Mouse (Mus musculus) cerebellum, postnatal 4 days (tissue): ENCODE results near the gene Sult6b1.
A peak's percentile ranks its signal among the peaks of the same experiment; 100 is the strongest.

Experiments used
- DNase-seq, 2 experiments: peaks; one replicate each; pipeline ENCODE4 v3.0.0; 2022; ENCODE audit warnings: low spot score in 2 of 2, mixed read lengths in 1 of 2

Sult6b1 gene

DNA sequence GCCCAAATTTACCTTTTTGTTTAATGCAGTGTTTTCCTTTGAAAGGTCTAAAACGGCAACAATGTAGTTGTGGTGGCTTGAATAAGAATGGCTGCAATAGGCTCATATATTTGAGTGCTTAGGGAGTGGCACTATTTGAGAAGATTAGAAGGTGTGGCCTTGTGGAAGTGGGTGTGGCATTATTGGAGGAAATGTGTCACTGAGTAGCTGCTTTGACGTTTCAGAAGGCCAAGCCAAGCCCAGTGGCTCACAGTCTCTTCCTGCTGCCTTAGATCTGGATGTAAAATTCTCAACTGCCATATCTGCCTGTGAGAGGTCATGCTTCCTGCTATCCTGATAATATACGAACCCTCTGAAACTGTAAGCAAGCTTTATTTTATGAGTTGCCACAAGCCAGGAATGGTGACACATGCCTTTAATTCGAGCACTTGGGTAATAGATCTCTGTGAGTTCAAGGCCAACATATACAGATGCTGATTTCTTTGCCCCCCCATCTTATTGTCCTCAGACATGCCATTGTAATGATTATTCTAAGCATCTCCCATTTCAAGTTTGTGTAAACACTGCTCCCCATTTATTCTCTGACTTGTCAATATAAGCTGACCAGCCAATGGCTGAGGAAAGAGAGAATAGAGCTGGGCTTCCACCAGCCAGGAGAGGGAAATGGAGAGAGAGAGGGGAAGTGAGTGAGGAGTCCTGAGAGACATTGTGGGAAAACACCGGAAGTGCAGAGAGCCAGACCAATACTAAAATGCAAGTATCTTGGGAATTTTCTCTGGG, 21.3 kb downstream of the Sult6b1 start:
- DNase-seq: no peak

DNA sequence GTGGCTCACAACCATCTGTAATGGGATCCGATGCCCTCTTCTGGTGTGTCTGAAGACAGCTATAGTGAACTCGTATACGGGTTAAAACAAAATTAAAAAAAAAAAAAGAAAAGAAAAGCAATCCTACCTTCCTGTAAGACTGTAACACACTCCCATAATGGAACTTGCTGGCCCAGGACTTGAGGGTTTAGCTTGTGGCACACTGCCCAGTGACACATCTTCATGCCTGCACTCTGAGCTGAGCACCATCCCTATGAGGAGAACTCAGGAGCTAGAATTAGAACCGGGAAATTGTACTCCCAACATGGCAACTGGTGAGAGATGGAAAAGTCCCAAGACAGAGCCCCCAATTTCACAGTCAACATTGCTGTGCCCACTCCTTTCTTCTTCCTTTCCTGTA, 23.5 kb downstream of the Sult6b1 start:
- no peak for DNase-seq

DNA sequence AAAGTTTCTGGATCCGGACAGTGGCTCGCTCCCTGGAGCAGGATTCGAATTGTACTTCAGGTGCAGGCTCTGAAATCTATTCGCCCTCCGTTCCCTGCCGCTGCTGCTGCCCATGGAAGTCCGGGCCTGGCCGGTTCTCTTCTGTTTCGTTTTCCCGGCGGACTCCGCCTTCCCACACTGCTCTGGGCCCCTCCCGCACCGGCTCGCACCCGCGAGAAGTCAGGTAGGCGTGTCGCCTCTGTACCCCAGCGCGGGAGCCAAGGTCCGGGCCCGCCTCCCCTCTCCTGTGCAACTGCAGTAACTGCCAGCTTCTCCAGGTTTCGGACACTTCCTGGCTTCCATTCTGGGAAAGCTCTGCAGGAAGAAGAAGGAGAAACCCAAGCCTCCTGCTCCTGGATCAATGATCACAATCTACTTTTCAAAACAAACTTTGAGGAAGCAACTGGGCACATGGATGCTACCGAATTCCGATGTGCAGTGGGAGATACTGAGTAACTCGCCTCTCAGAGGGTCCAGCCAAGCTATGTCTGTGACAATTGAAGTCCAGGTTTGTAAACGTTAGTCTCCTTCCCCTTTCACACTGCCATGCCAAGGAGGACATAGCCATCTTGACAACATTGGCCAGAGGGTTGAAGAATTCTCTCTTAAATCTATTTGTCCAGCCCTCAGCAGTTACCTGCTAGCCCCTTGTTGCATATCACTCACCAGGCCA, 24.2 kb downstream of the Sult6b1 start, which contains the start of gene Eif2ak2:
Gene Eif2ak2 (minus strand): TSS at position 173 of the 712 bp plus-strand sequence.
- DNase-seq: peak; percentile 44 to 62

DNA sequence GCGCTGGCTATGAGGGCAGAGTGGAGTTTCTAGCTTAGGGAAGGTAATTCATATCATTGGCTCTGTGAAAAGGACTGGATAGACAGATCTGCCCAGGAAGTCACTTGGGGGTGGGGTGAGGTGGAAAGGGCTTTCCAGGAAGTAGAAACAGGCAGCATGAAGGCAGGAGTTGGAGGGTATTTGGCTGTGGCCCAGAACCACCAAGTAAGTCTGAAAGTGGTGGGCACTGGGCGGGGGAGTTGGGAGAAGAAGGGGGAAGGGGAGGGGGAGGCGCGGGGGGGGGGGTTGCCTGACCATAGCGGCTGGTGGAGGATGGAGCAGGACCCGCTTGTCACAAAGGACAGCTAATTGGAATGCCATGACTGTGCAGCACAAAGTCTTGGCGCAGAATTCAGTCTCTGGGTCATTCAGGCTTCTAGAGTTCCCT, 24.9 kb downstream of the Sult6b1 start:
- DNase-seq: no peak

DNA sequence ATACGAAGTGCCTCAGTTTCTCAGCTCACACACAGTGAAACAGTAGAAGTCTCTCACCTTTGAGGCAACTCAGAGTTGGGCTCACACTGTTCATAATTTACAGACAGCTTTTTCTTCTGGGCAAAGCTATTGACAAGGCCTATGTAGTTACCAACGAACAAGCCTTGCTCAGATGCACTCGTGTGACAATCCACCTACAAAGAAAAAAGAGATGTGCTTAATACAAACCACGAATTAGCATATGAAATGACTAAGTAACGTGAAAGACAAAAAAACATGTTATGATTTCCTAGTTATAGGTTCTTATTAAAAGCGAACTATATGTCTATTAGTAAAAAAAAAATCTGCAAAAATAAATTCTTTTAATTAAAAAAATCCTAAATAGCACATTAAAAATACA, 32.9 kb downstream of the Sult6b1 start:
- DNase-seq: no peak

DNA sequence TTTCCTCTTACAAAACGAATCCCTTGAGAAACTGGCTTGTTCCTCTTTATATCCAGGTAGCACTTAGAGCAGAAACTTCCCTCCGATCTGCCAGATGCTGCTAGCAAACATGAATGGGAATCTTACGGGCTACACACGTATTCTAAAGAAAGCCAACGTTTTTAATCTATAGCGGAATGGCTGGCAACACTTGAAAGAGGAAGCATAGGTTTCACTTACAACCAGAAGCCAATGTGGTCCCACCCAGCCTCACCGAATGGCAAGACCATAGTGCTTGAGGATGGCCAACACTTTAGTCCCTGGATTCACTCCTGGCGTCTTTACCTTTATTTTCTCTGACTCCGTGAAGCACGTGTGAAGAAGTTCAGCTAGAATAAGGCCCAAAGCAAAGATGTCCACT, 50.5 kb downstream of the Sult6b1 start:
- no peak for DNase-seq

DNA sequence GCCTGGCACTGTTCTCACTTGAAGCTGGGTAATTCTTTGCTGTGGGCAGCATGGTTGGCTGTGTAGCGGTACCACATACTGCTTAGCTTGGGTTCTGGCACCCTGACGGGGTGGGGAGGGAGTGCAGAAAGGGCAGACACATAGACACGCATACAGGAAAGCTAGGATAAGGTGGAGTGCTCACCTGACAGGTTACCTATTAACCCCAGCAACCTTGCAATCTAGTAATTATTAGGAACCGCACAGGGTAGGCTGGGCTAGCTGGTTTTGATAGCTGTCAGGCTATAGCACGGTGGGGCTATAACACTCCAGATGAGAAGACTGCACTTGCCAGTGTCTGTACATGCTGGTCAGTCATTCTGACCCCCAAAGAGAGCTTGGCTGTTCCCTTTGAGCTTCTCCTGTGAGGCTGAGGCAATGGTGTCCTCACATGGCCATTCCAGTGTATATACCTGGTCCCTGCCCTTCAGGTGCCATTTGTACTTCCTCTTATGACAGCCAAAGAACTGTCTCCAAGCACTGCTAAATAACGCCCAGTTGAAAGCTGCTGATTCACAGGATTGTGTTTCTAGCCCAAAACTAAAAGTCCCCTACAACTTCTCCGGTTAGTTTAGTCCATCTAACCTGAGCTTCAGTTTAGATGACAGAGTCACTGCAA, 64.4 kb downstream of the Sult6b1 start:
- DNase-seq: no peak

DNA sequence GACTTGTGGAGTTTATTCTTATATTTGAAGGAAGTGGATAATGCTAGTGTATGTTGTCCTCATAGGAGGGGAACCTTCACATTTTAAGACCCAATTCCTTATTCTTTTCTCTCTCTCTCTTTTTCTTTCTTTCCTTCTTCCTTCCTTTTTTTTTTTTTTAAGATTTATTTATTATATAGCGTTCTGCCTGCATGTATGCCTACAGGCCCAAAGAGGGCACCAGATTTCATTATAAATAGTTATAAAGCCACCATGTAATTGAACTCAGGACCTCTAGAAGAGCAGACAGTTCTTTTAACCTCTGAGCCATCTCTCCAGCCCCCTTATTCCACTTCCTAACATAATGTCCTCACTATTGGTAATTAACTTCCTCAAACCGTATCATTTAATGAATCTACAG, 70.7 kb downstream of the Sult6b1 start:
- no peak for DNase-seq

DNA sequence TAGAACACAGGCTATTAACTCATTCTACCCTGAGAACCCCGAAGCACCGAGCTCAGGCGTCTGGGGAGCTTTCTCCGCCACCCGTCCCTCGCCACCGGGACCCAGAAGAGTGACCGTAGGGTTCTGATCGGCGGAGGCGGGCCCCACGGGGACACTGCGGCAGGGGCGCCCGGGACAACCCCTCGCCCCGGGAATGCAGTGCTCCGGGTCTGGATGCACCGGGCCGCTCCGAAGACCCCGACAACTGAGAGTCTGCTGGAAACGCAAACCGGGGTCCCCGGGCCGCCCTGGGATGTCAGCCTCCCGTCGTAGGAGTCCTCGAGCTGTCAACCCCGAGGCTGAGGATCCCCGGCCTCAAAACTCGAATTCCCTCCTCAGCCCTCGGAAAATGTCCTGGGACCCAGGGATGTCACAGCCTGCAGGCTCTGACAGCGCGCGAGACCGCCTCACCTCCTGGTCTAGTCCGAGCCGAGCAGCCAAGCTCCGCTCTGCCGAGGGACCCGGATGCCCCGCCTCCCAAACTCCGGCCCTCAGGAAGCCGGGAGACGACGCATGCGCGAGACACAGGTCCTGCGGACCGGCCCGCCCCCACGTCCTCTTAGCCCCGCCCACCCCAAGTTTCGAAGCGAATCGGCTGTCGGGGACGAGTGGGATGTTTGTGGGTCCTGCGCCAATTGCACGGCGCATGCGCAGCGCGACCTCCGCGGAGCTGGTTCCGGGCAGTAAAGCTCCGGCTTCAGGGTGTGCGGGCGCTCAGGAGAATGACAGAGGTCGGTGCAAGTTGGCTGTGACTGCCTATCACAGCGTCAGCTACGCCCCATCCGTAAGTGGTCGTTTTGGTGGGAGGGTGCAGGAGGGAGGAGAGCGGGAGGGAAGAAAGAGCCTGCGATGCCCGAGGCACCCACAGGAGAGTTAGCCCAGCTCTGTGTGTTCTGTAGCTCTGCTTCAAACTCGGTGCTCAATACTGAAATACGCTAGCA, 71.6 kb downstream of the Sult6b1 start, which contains the start of the genes Heatr5b and Gpatch11:
Gene Heatr5b (minus strand): TSS at position 509 of the 980 bp plus-strand sequence.
Gene Gpatch11 (plus strand): TSS at position 712 of the 980 bp plus-strand sequence.
- peak; percentile 96 to 99 for DNase-seq
